Mouse (Mus musculus) liver, adult 2 months (tissue): ENCODE results near the gene Nop53. TPM values are rescaled to one million over a fixed set of nuclear protein-coding genes. Genes with fewer than 3 reads are reported as not detected.

Source experiments
- DNase-seq: peaks from one replicate; pipeline ENCODE4 v3.0.0-alpha.2; 2011; ENCODE audit warnings: low read depth, low spot score; ENCODE audit errors: extremely low read depth
- H3K27ac ChIP-seq: fragments of 200-500 bp; replicated peaks from 2 replicates; pipeline ENCODE4 v1.5.1; 2012; ENCODE audit warnings: low read depth, mild to moderate bottlenecking, control low read depth, inconsistent platforms, low read length; ENCODE audit not compliant: insufficient read depth
- H3K27me3 ChIP-seq: fragments of 200-500 bp; 2 replicates; pipeline ENCODE4 v1.6.1; 2012; ENCODE audit warnings: mild to moderate bottlenecking, moderate library complexity, low read length, inconsistent platforms; ENCODE audit not compliant: control insufficient read depth, insufficient read depth
- H3K36me3 ChIP-seq: fragments of 200-500 bp; 2 replicates; pipeline ENCODE4 v1.6.1; 2012; ENCODE audit warnings: low read length, inconsistent platforms; ENCODE audit not compliant: control insufficient read depth, insufficient read depth
- H3K4me1 ChIP-seq: fragments of 200-500 bp; 2 replicates; pipeline ENCODE4 v1.6.1; 2011; ENCODE audit warnings: low read length; ENCODE audit not compliant: control insufficient read depth, insufficient read depth
- H3K4me3 ChIP-seq: fragments of 200-500 bp; 2 replicates; pipeline ENCODE4 v1.5.1; 2011; ENCODE audit warnings: low read depth, mild to moderate bottlenecking, control low read depth, low read length, moderate library complexity; ENCODE audit not compliant: insufficient read depth
- H3K79me2 ChIP-seq: fragments of 200-500 bp; 2 replicates; pipeline ENCODE4 v1.6.1; 2012; ENCODE audit warnings: inconsistent platforms, mild to moderate bottlenecking, low read length, moderate library complexity; ENCODE audit not compliant: control insufficient read depth, insufficient read depth
- H3K9ac ChIP-seq: fragments of 200-500 bp; 2 replicates; pipeline ENCODE4 v1.6.1; 2012; ENCODE audit warnings: low read depth, mild to moderate bottlenecking, control low read depth, inconsistent platforms, low read length
- CTCF ChIP-seq: fragments of 200-500 bp; IDR thresholded peaks from 2 replicates; pipeline ENCODE4 v1.5.1; 2011; ENCODE audit warnings: low read depth, low read length, control low read depth
- POLR2A ChIP-seq: fragments of 200-500 bp; IDR thresholded peaks from 2 replicates; pipeline ENCODE4 v1.6.1; 2011; ENCODE audit warnings: low read length, control low read depth; ENCODE audit not compliant: insufficient read depth; ENCODE audit errors: extremely low read depth
- WGBS: fragments of 180-500 bp; shearing (Covaris S2); methylation state at CpG from one replicate; pipeline ENCODE4 v1.1.7; 2018; 5-methylcytosine and 5-hydroxymethylcytosine counted together
- polyA plus RNA-seq: library from polyadenylated mRNA; depleted of rRNA; stranded (reverse); fragments of >200 nt; gene quantifications from 2 replicates; pipeline ENCODE4 v1.2.3, GENCODE M21; 2012
- total RNA-seq: library from RNA; depleted of rRNA; stranded (reverse); fragments of >200 nt; gene quantifications from 2 replicates; pipeline ENCODE4 v1.2.3, GENCODE M21; 2014

Nop53 gene
- total and polyA plus RNA-seq, 2 experiments, result 59.6 to 65.2 TPM

GRCm38 (mm10) chr7:15954978-15955443 lies 9.1 kb upstream of the Nop53 start:
- Histone ChIP-seq H3K27me3 (0 out of 2 replicates have a peak, but pooled peaks cover 2% of the 10 kb centered on the region), H3K79me2 (no peaks in the 10 kb centered on the region), H3K27ac (no peak overlapping the region), H3K9ac (no peak overlapping the region), H3K4me1 (no peaks in the 10 kb centered on the region), H3K36me3 (no peaks in the 10 kb centered on the region), H3K4me3 (no peak overlapping the region)
- DNase-seq, result no peak
- WGBS, result 21% methylated on average over 21 of the region's 21 CpGs
- no peak for TF ChIP-seq CTCF
- no peak for TF ChIP-seq POLR2A

- no peak overlapping the region for H3K9ac ChIP-seq
- H3K79me2 ChIP-seq, result no peaks in the 10 kb centered on the region
- no peak overlapping the region for H3K4me3 ChIP-seq
- 84% methylated on average over 7 of the region's 7 CpGs for WGBS
- DNase-seq, result no peak
- H3K27me3 ChIP-seq, result 0 out of 2 replicates have a peak, but pooled peaks cover 2% of the 10 kb centered on the region
- no peak overlapping the region for H3K27ac ChIP-seq
- no peaks in the 10 kb centered on the region for H3K36me3 ChIP-seq
- no peak for TF ChIP-seq CTCF
- no peak for TF ChIP-seq POLR2A
- no peaks in the 10 kb centered on the region for H3K4me1 ChIP-seq
Observed at GRCm38 (mm10) chr7:15954436-15954835, 8.6 kb upstream of the Nop53 start.

GRCm38 (mm10) chr7:15953307-15954074 lies 7.6 kb upstream of the Nop53 start:
- Histone ChIP-seq H3K9ac (no peak overlapping the region), H3K27ac (no peak overlapping the region), H3K27me3 (0 out of 2 replicates have a peak, but pooled peaks cover 2% of the 10 kb centered on the region), H3K79me2 (no peaks in the 10 kb centered on the region), H3K36me3 (no peaks in the 10 kb centered on the region), H3K4me1 (no peaks in the 10 kb centered on the region), H3K4me3 (no peak overlapping the region)
- DNase-seq, result no peak
- TF ChIP-seq CTCF, result peak; percentile 37; the same call in 1 of the 2 replicates
- no peak for TF ChIP-seq POLR2A
- 85% methylated on average over 13 of the region's 13 CpGs for WGBS

GRCm38 (mm10) chr7:15952416-15952815 lies 6.5 kb upstream of the Nop53 start:
- H3K4me1 ChIP-seq, result no peaks in the 10 kb centered on the region; the same call in 1 of the 2 replicates
- no peak overlapping the region for H3K27ac ChIP-seq
- H3K9ac ChIP-seq, result no peak overlapping the region
- no peak for DNase-seq
- H3K79me2 ChIP-seq, result no peaks in the 10 kb centered on the region
- WGBS, result 71% methylated on average over 3 of the region's 3 CpGs
- 0 out of 2 replicates have a peak, but pooled peaks cover 2% of the 10 kb centered on the region for H3K27me3 ChIP-seq
- H3K36me3 ChIP-seq, result no peaks in the 10 kb centered on the region
- TF ChIP-seq POLR2A (no peak), CTCF (no peak)
- H3K4me3 ChIP-seq, result no peak overlapping the region

- Histone ChIP-seq H3K4me1 (peaks cover 3% of the 10 kb centered on the region), H3K9ac (no peak overlapping the region), H3K79me2 (no peaks in the 10 kb centered on the region), H3K27me3 (0 out of 2 replicates have a peak, but pooled peaks cover 2% of the 10 kb centered on the region), H3K36me3 (no peaks in the 10 kb centered on the region), H3K27ac (no peak overlapping the region), H3K4me3 (no peak overlapping the region)
- TF ChIP-seq CTCF, result no peak
- WGBS, result 89% methylated on average over 15 of the region's 15 CpGs
- no peak for DNase-seq
Observed at GRCm38 (mm10) chr7:15950008-15950407, 4.1 kb upstream of the Nop53 start.

GRCm38 (mm10) chr7:15949216-15949790 lies 3.4 kb upstream of the Nop53 start:
- H3K79me2 ChIP-seq, result no peaks in the 10 kb centered on the region
- peaks cover 9% of the 10 kb centered on the region for H3K4me1 ChIP-seq
- no peak overlapping the region for H3K27ac ChIP-seq
- 82% methylated on average over 7 of the region's 7 CpGs for WGBS
- DNase-seq, result no peak
- no peak overlapping the region for H3K4me3 ChIP-seq
- H3K9ac ChIP-seq, result no peak overlapping the region
- H3K36me3 ChIP-seq, result no peaks in the 10 kb centered on the region
- no peaks in the 10 kb centered on the region for H3K27me3 ChIP-seq
- no peak for TF ChIP-seq CTCF
- TF ChIP-seq POLR2A, result no peak
